Mouse (Mus musculus) forebrain, postnatal 0 days (tissue): ENCODE measurements at regions not wholly inside any gene's neighbourhood (a gene's known extent, or its start where the extent isn't known, plus 50 kb on each side); places are given as distances from the start of the nearest gene placed in this dataset.

Experiments used
- ATAC-seq: fragments of 200-750 bp; cut with Nextera tagmentation; 2 replicates; pipeline ENCODE4 v1.8.0; 2017; ENCODE audit warnings: mild to moderate bottlenecking, moderate library complexity
- DNase-seq: peaks from one replicate; pipeline ENCODE4 v3.0.0-alpha.2; 2015
- H3K27ac ChIP-seq: fragments of 300-500 bp; sonication (generic); 2 replicates; pipeline ENCODE4 v1.5.1; 2014; ENCODE audit warnings: low read depth, mild to moderate bottlenecking, antibody characterized with exemption, low read length, moderate library complexity, mixed read lengths
- H3K27me3 ChIP-seq: fragments of 300-500 bp; sonication (generic); 2 replicates; pipeline ENCODE4 v1.6.1; 2014; ENCODE audit warnings: mild to moderate bottlenecking, low read length, mixed read lengths; ENCODE audit not compliant: insufficient read depth
- H3K36me3 ChIP-seq: fragments of 300-500 bp; sonication (generic); 2 replicates; pipeline ENCODE4 v1.6.1; 2014; ENCODE audit warnings: mild to moderate bottlenecking, moderate library complexity; ENCODE audit not compliant: insufficient read depth
- H3K4me1 ChIP-seq: fragments of 300-500 bp; sonication (generic); 2 replicates; pipeline ENCODE4 v1.6.1; 2014; ENCODE audit warnings: antibody characterized with exemption; ENCODE audit not compliant: insufficient read depth
- H3K4me2 ChIP-seq: fragments of 300-500 bp; sonication (generic); 2 replicates; pipeline ENCODE4 v1.6.1; 2014; ENCODE audit warnings: low read depth, mild to moderate bottlenecking, moderate library complexity
- H3K4me3 ChIP-seq: fragments of 300-500 bp; sonication (generic); 2 replicates; pipeline ENCODE4 v1.5.1; 2014; ENCODE audit warnings: low read depth, low read length, mixed read lengths
- H3K9ac ChIP-seq: fragments of 300-500 bp; sonication (generic); 2 replicates; pipeline ENCODE4 v1.6.1; 2014; ENCODE audit warnings: mild to moderate bottlenecking
- H3K9me3 ChIP-seq: fragments of 300-500 bp; sonication (generic); 2 replicates; pipeline ENCODE4 v1.6.1; 2016; ENCODE audit warnings: low read length
- CTCF ChIP-seq: sonication (generic); IDR thresholded peaks from 2 replicates; pipeline ENCODE4 v1.5.1; 2016; ENCODE audit warnings: antibody characterized with exemption, control low read depth, low read depth
- WGBS: fragments of 180-500 bp; shearing (Covaris S2); extraction: QIAGEN DNeasy Blood & Tissue Kit; methylation state at CpG from one replicate; pipeline ENCODE4 v1.1.7; 2014; 5-methylcytosine and 5-hydroxymethylcytosine counted together

DNA sequence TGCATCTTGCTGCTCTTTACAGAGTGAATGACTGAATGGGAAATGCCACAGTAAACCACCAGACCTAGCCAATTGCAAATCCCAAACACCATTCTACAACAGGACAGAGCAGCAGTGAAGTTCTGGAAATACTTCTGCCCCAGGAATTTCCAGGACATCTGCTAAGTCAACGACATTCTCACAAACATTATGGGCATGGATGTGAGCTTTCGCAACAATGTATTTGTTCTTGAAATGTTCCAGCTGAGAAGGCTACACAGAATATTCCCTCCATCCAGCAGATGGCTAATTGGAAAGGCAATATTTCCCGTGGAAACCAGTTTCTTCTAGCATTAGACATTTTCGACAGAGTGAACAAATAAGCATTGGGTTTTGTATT, 509.0 kb downstream of the Olfm4 start:
- no peaks in the 10 kb centered on the region for H3K9me3 ChIP-seq
- ATAC-seq, result no peak
- no peak overlapping the region for H3K4me3 ChIP-seq
- no peak overlapping the region for H3K9ac ChIP-seq
- no peak overlapping the region for H3K27ac ChIP-seq
- no peak overlapping the region for H3K4me2 ChIP-seq
- no peaks in the 10 kb centered on the region for H3K4me1 ChIP-seq
- no peak for DNase-seq
- 60% methylated on average over 4 of the region's 4 CpGs for WGBS
- H3K36me3 ChIP-seq, result no peaks in the 10 kb centered on the region
- no peak for TF ChIP-seq CTCF
- no peaks in the 10 kb centered on the region for H3K27me3 ChIP-seq

DNA sequence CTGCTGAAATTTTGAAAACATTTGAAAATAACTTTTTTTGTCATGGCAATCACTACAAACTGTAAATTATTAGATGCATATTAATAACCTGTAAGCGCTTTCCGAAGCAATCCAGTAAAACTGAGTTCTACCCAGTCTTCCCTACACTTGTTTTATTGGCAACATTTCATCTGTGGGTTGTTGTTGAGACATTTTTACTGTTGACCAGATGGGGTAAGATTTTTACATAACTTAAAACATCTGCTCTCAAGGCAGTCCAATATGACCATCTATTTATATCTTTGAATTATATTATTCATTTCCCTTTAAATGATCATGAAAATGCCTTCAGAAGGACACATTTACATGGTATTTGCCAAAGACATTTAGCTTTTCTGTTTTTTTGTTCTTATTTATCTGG, 520.5 kb downstream of the Olfm4 start:
- H3K27me3 ChIP-seq, result no peaks in the 10 kb centered on the region
- no peak for DNase-seq
- WGBS, result 85% methylated on average over 2 of the region's 2 CpGs
- H3K4me3 ChIP-seq, result no peak overlapping the region
- no peaks in the 10 kb centered on the region for H3K9me3 ChIP-seq
- H3K4me1 ChIP-seq, result no peaks in the 10 kb centered on the region
- no peak overlapping the region for H3K27ac ChIP-seq
- H3K36me3 ChIP-seq, result no peaks in the 10 kb centered on the region
- ATAC-seq, result no peak
- no peak overlapping the region for H3K9ac ChIP-seq
- no peak for TF ChIP-seq CTCF
- no peak overlapping the region for H3K4me2 ChIP-seq

DNA sequence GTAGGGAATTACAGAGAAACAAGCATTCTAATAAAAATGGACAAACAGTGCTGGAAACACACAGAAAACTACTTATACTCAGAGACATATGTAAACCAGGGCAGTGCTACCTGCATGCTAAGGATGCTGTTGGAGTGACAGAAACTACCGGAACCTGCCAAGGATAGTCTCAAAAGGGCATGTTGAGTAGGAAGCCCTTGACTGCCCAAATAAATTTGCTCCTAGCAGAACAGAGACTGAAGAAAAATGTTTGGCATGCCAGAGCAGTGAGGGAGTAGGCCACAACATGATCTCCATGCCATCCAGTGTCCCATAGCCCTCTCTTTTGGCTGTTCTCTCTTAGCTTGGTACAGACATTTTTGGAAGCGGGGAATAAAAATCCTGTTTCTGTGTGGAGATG, 532.7 kb downstream of the Olfm4 start:
- Histone ChIP-seq H3K4me3 (no peak overlapping the region), H3K27ac (no peak overlapping the region), H3K4me1 (no peaks in the 10 kb centered on the region), H3K4me2 (no peak overlapping the region), H3K9me3 (no peaks in the 10 kb centered on the region), H3K9ac (no peak overlapping the region), H3K36me3 (no peaks in the 10 kb centered on the region), H3K27me3 (no peaks in the 10 kb centered on the region)
- no peak for ATAC-seq
- WGBS, result 94% methylated on average over 2 of the region's 2 CpGs
- DNase-seq, result no peak
- TF ChIP-seq CTCF, result no peak

DNA sequence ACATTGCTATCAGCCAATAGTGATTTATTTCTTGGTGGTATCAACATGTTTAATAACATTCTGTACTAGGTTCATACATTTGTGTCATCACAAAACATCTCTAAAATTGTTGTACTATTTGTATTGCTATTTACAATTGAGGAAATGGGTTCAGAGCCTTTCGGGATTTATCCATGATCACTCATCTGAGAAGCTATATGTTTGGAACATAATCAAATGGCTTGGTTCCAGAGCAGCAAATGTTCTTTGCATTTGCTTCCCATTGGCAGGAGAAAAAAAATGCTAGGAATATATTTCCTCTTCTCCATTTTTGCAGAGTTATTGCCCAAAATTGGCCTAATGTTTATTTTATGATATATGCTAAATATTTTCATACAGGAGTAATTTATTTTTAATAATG, 537.3 kb downstream of the Olfm4 start:
- no peaks in the 10 kb centered on the region for H3K4me1 ChIP-seq
- H3K9me3 ChIP-seq, result no peaks in the 10 kb centered on the region
- 64% methylated on average over 1 of the region's 1 CpGs for WGBS
- H3K27me3 ChIP-seq, result no peaks in the 10 kb centered on the region
- DNase-seq, result no peak
- no peak overlapping the region for H3K4me2 ChIP-seq
- no peak overlapping the region for H3K27ac ChIP-seq
- no peak overlapping the region for H3K4me3 ChIP-seq
- ATAC-seq, result no peak
- no peak overlapping the region for H3K9ac ChIP-seq
- no peak for TF ChIP-seq CTCF
- no peaks in the 10 kb centered on the region for H3K36me3 ChIP-seq

DNA sequence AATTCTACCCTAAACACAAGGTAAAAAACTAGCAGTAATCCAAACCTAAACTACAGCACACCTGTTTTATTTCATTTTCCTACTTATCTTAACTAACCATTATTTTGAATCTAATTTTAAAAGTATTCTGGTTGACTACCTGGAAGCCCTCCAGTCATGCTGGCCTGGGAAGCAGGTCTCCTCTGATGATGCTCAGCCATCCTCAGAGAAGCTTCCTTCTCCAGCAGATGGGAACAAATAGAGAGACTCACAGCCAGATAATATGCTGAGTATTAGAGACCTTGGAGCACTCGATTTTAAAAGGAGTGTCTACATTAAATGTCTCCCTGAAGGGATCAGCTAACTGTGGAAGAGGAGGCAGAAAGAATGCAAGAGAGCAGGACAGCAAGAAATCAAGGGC, 537.8 kb downstream of the Olfm4 start:
- Histone ChIP-seq H3K4me1 (no peaks in the 10 kb centered on the region), H3K27ac (no peak overlapping the region), H3K9ac (no peak overlapping the region), H3K27me3 (no peaks in the 10 kb centered on the region), H3K36me3 (no peaks in the 10 kb centered on the region), H3K9me3 (no peaks in the 10 kb centered on the region), H3K4me3 (no peak overlapping the region), H3K4me2 (no peak overlapping the region)
- ATAC-seq, result no peak
- TF ChIP-seq CTCF, result no peak
- 68% methylated on average over 1 of the region's 1 CpGs for WGBS
- DNase-seq, result no peak

DNA sequence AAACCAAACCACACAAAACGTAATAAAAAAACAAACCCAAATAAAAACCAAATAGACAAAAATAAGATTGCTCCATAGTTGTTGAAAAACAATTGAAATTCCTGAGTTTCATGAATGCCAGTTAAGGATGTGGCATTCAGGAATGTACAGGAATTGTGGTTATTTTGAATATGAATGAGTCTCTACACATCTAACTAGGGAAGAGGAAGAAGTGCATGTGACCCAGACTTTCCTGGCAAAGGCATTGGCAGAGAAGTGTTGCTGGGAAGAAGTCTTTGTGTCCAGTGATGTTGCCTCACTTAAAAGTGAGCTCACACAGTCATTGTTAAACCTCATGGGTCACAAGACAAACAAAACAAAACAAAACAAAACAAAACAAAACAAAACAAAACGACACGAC, 538.7 kb downstream of the Olfm4 start:
- Histone ChIP-seq H3K4me3 (no peak overlapping the region), H3K4me2 (no peak overlapping the region), H3K27ac (no peak overlapping the region), H3K36me3 (no peaks in the 10 kb centered on the region), H3K9ac (no peak overlapping the region), H3K4me1 (no peaks in the 10 kb centered on the region), H3K27me3 (no peaks in the 10 kb centered on the region), H3K9me3 (no peaks in the 10 kb centered on the region)
- DNase-seq, result no peak
- no peak for TF ChIP-seq CTCF
- WGBS, result 81% methylated on average over 3 of the region's 3 CpGs
- no peak for ATAC-seq

DNA sequence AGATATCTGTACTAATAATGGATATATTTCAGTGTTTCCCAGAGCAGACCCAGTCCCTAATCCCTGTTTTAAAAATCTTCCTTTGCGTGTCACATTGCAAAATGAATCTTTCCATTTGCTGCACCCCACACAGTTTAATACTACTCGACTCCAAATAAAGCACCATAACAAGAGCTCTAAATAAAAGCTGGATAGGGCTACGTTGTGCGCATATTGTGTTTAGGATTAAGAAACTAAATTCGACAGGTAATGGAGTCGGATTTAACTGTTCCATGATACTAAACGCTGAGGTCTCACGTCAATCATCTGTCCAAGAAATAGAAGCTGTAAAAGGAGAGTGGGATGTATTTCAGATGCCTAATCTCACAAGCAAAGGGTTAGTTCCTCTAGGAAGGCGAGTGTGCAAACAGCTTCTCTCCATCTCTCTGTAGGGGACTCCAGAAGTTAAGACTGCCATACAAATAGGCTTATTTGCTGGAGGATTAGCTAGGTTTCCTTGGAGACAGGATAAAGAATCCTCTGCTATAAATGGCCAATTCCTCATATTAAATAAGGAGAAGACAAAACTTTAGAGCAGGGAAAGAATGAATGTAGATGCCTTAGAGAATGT, 544.6 kb downstream of the Olfm4 start:
- Histone ChIP-seq H3K4me3 (no peak overlapping the region), H3K27ac (no peak overlapping the region), H3K9me3 (no peaks in the 10 kb centered on the region), H3K9ac (no peak overlapping the region), H3K4me2 (no peak overlapping the region), H3K27me3 (no peaks in the 10 kb centered on the region), H3K4me1 (no peaks in the 10 kb centered on the region), H3K36me3 (no peaks in the 10 kb centered on the region)
- 12% methylated on average over 9 of the region's 9 CpGs for WGBS
- TF ChIP-seq CTCF, result no peak
- no peak for ATAC-seq
- DNase-seq, result peak; percentile 5
